Mouse (Mus musculus) heart, embryonic 10.5 days (tissue): ENCODE data around the gene Ky. TPM values are rescaled to one million over a fixed set of nuclear protein-coding genes. Genes with fewer than 3 reads are reported as not detected.

Experiments used
- DNase-seq: peaks from one replicate; pipeline ENCODE4 v3.0.0-alpha.2; 2017; ENCODE audit warnings: low spot score
- H3K27ac ChIP-seq: fragments of 300-500 bp; sonication (generic); 2 replicates; pipeline ENCODE4 v1.5.1; 2016; ENCODE audit warnings: mild to moderate bottlenecking
- H3K27me3 ChIP-seq: fragments of 300-500 bp; sonication (generic); 2 replicates; pipeline ENCODE4 v1.6.1; 2016; ENCODE audit warnings: mild to moderate bottlenecking; ENCODE audit not compliant: poor library complexity, insufficient read depth, severe bottlenecking
- H3K36me3 ChIP-seq: fragments of 300-500 bp; sonication (generic); 2 replicates; pipeline ENCODE4 v1.6.1; 2016; ENCODE audit warnings: mild to moderate bottlenecking, moderate library complexity
- H3K4me1 ChIP-seq: fragments of 300-500 bp; sonication (generic); 2 replicates; pipeline ENCODE4 v1.6.1; 2016; ENCODE audit warnings: mild to moderate bottlenecking
- H3K4me3 ChIP-seq: fragments of 300-500 bp; sonication (generic); 2 replicates; pipeline ENCODE4 v1.5.1; 2016; ENCODE audit warnings: mild to moderate bottlenecking, moderate library complexity
- H3K9me3 ChIP-seq: fragments of 300-500 bp; sonication (generic); 2 replicates; pipeline ENCODE4 v1.6.1; 2016; ENCODE audit warnings: mild to moderate bottlenecking, moderate library complexity
- WGBS: fragments of 180-500 bp; shearing (Covaris S2); methylation state at CpG from one replicate; pipeline ENCODE4 v1.1.7; 2016; 5-methylcytosine and 5-hydroxymethylcytosine counted together
- polyA plus RNA-seq: library from polyadenylated mRNA; unstranded; fragments of >200 nt; fragmentation: Nextera tagmentation; extraction: Ambion mirVana; gene quantifications from 2 replicates; pipeline ENCODE4 v1.2.1, GENCODE M21; 2016

Gene Ky
- polyA plus RNA-seq, 1 experiment from 2014 or later: 0.21 TPM

DNA sequence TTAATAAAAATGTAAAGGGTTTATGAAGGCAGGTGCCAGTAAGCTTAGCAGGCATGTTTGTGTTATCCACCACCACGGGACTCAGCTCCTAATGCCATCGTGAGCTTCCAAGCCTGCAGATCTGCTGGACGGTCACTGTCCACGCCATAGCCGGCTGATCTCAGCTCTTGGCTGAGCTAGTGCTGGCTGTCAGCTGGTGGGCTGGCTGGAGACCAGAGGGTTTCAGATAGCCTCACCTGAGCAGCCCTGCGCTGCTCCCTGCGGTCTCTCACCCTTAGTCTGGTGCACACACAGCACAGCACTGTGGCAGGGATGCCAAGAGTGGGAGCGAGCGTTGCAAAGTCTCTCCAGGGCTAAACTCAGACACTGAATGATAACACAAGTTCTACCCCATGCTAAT lies 12.9 kb downstream of the Ky start:
- Histone ChIP-seq H3K4me3 (no peak overlapping the region), H3K36me3 (no peaks in the 10 kb centered on the region), H3K4me1 (no peaks in the 10 kb centered on the region), H3K27ac (no peak overlapping the region), H3K9me3 (no peaks in the 10 kb centered on the region), H3K27me3 (peaks cover 23% of the 10 kb centered on the region)
- DNase-seq: no peak
- WGBS: 84% methylated on average over 9 of the region's 9 CpGs

DNA sequence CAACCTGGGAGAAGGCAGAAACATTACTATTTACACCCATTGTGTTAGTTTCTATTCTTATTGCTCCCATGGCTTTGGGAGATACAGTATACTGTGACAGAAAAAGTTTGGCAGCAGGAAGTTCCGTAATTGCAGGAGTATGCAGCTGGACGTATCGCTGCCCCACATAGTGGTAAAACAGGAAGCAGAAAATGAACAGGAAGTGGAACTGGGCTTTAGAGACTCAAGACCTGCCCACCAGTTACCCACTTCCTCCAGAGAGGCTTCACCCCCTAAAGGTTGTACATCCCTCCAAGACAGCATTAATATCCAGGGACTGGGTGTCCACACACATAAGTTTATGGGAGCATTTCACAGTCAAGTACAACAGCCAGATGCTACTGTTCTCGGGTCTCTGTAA lies 15.8 kb downstream of the Ky start:
- Histone ChIP-seq H3K4me3 (no peak overlapping the region), H3K27ac (no peak overlapping the region), H3K36me3 (no peaks in the 10 kb centered on the region), H3K9me3 (no peaks in the 10 kb centered on the region), H3K4me1 (no peaks in the 10 kb centered on the region), H3K27me3 (no peaks in the 10 kb centered on the region)
- DNase-seq: no peak
- 66% methylated on average over 4 of the region's 4 CpGs for WGBS

GRCm38 (mm10) chr9:102528106-102528505 lies 22.6 kb downstream of the Ky start:
- H3K4me1 ChIP-seq: no peaks in the 10 kb centered on the region
- DNase-seq: no peak
- 90% methylated on average over 7 of the region's 7 CpGs for WGBS
- H3K36me3 ChIP-seq: no peaks in the 10 kb centered on the region
- peaks cover 30% of the 10 kb centered on the region; the same call in 1 of the 2 replicates for H3K27me3 ChIP-seq
- no peak overlapping the region for H3K4me3 ChIP-seq
- H3K9me3 ChIP-seq: no peaks in the 10 kb centered on the region
- H3K27ac ChIP-seq: no peak overlapping the region

- Histone ChIP-seq H3K9me3 (no peaks in the 10 kb centered on the region), H3K4me3 (no peak overlapping the region), H3K4me1 (no peaks in the 10 kb centered on the region), H3K27ac (no peak overlapping the region), H3K27me3 (peaks cover 33% of the 10 kb centered on the region; the same call in 1 of the 2 replicates), H3K36me3 (no peaks in the 10 kb centered on the region)
- WGBS: 84% methylated on average over 7 of the region's 7 CpGs
- DNase-seq: no peak
These were observed 23.0 kb downstream of the Ky start for GRCm38 (mm10) chr9:102528561-102528960.

GRCm38 (mm10) chr9:102529008-102529407 lies 23.5 kb downstream of the Ky start:
- no peaks in the 10 kb centered on the region for H3K9me3 ChIP-seq
- no peak for DNase-seq
- H3K4me3 ChIP-seq: no peak overlapping the region
- H3K36me3 ChIP-seq: no peaks in the 10 kb centered on the region
- no peaks in the 10 kb centered on the region for H3K4me1 ChIP-seq
- H3K27me3 ChIP-seq: peaks cover 33% of the 10 kb centered on the region; the same call in 1 of the 2 replicates
- WGBS: 70% methylated on average over 3 of the region's 3 CpGs
- H3K27ac ChIP-seq: no peak overlapping the region

- Histone ChIP-seq H3K9me3 (no peaks in the 10 kb centered on the region), H3K4me3 (no peak overlapping the region), H3K36me3 (no peaks in the 10 kb centered on the region), H3K27me3 (peaks cover 33% of the 10 kb centered on the region; the same call in 1 of the 2 replicates), H3K4me1 (no peaks in the 10 kb centered on the region), H3K27ac (no peak overlapping the region)
- WGBS: 78% methylated on average over 21 of the region's 21 CpGs
- no peak for DNase-seq
These were observed 25.7 kb downstream of the Ky start for GRCm38 (mm10) chr9:102531051-102531892.

DNA sequence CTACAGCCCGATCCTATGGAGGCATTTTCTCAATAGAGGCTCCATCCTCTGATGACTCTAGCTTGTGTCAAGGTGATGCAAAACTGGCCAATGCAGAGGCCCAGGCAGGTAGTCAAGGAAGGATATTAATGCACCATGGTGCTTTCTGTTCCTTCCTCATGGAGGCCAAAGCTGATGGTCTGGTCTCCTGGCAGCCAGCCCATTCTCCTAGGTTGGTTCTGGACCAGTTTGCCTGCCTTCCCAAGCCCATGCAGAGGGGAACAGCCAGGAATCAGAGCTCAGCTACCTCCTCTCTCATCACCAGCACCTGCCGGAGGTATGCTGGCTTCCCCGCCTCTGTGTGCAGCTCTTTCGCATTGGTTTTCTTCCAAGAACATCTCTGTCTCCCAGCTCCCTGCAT lies 31.4 kb downstream of the Ky start:
- Histone ChIP-seq H3K27ac (no peak overlapping the region), H3K36me3 (no peaks in the 10 kb centered on the region), H3K4me3 (no peak overlapping the region), H3K4me1 (no peaks in the 10 kb centered on the region), H3K27me3 (peaks cover 59% of the 10 kb centered on the region), H3K9me3 (no peaks in the 10 kb centered on the region)
- 84% methylated on average over 4 of the region's 4 CpGs for WGBS
- no peak for DNase-seq

- Histone ChIP-seq H3K9me3 (no peaks in the 10 kb centered on the region), H3K4me1 (peaks cover 13% of the 10 kb centered on the region), H3K27me3 (peaks cover 72% of the 10 kb centered on the region), H3K36me3 (no peaks in the 10 kb centered on the region), H3K4me3 (no peak overlapping the region), H3K27ac (no peak overlapping the region)
- DNase-seq: no peak
- WGBS: 55% methylated on average over 7 of the region's 7 CpGs
These were observed 34.1 kb downstream of the Ky start for GRCm38 (mm10) chr9:102539699-102540098.

- Histone ChIP-seq H3K27ac (no peak overlapping the region), H3K36me3 (no peaks in the 10 kb centered on the region), H3K4me1 (peaks cover 13% of the 10 kb centered on the region), H3K27me3 (peaks cover 87% of the 10 kb centered on the region), H3K4me3 (no peak overlapping the region), H3K9me3 (no peaks in the 10 kb centered on the region)
- WGBS: 81% methylated on average over 10 of the region's 10 CpGs
- DNase-seq: no peak
These were observed 36.1 kb downstream of the Ky start for GRCm38 (mm10) chr9:102541666-102542065.

- no peaks in the 10 kb centered on the region for H3K36me3 ChIP-seq
- H3K27ac ChIP-seq: no peak overlapping the region
- WGBS: 76% methylated on average over 8 of the region's 8 CpGs
- DNase-seq: no peak
- peaks cover 13% of the 10 kb centered on the region for H3K4me1 ChIP-seq
- H3K9me3 ChIP-seq: no peaks in the 10 kb centered on the region
- H3K27me3 ChIP-seq: peaks cover 87% of the 10 kb centered on the region
- H3K4me3 ChIP-seq: no peak overlapping the region
These were observed 37.0 kb downstream of the Ky start for GRCm38 (mm10) chr9:102542540-102542939.

- H3K9me3 ChIP-seq: no peaks in the 10 kb centered on the region
- H3K36me3 ChIP-seq: no peaks in the 10 kb centered on the region
- no peak for DNase-seq
- H3K27ac ChIP-seq: no peak overlapping the region
- peaks cover 13% of the 10 kb centered on the region for H3K4me1 ChIP-seq
- H3K27me3 ChIP-seq: peaks cover 84% of the 10 kb centered on the region
- H3K4me3 ChIP-seq: no peak overlapping the region
- 60% methylated on average over 2 of the region's 2 CpGs for WGBS
These were observed 38.2 kb downstream of the Ky start for GRCm38 (mm10) chr9:102543761-102544115.

GRCm38 (mm10) chr9:102544116-102544772 lies 38.7 kb downstream of the Ky start:
- Histone ChIP-seq H3K27ac (no peak overlapping the region), H3K4me1 (peaks cover 13% of the 10 kb centered on the region), H3K36me3 (no peaks in the 10 kb centered on the region), H3K27me3 (peaks cover 81% of the 10 kb centered on the region), H3K4me3 (peak overlapping the region; percentile 48), H3K9me3 (no peaks in the 10 kb centered on the region)
- WGBS: 17% methylated on average over 11 of the region's 11 CpGs
- DNase-seq: peak; percentile 83

GRCm38 (mm10) chr9:102544773-102545366 lies 39.3 kb downstream of the Ky start:
- Histone ChIP-seq H3K27ac (no peak overlapping the region), H3K4me1 (peaks cover 13% of the 10 kb centered on the region), H3K4me3 (peak overlapping the region; percentile 48), H3K27me3 (peaks cover 81% of the 10 kb centered on the region), H3K9me3 (no peaks in the 10 kb centered on the region), H3K36me3 (no peaks in the 10 kb centered on the region)
- peak; percentile 84 for DNase-seq
- 3% methylated on average over 26 of the region's 26 CpGs for WGBS
